Mouse (Mus musculus): ENCODE data around the gene Fgfr2.
A peak's percentile ranks its signal among the peaks of the same experiment; 100 is the strongest.

The Fgfr2 gene

DNA sequence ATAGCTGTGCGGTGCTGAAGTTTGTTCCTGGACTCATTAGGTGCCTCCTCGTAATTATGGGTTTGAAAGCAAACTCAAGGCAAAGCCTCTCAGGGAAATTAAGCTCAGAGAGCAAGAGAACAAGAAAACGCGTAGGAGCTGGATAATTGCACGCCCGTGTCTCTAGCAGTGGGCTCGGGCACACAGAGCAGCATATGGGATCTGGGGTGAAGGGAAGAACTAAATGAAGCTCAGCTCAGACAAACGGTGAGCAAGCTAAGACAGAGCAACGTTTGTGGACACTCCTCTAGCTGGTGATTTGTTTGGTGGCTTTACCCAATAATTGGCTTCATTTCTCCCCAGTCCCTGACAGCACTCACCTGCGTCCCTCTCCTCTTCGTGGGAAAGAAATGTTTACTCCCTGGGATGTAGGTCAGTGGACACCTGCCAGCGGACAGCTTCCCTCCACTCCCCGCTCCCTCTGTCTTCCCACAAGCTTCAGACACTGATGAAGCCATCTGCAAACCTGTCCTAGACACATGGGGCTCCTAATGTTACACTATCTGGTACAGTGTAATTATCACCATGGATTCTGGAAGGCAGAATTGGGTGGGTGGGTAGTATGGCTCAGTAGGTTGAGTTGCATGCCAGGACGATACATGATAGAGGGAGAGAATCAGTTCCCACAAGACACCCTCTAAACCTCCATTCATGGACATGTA, 1117.0 kb downstream of the Fgfr2 start:
- no peak for DNase-seq

DNA sequence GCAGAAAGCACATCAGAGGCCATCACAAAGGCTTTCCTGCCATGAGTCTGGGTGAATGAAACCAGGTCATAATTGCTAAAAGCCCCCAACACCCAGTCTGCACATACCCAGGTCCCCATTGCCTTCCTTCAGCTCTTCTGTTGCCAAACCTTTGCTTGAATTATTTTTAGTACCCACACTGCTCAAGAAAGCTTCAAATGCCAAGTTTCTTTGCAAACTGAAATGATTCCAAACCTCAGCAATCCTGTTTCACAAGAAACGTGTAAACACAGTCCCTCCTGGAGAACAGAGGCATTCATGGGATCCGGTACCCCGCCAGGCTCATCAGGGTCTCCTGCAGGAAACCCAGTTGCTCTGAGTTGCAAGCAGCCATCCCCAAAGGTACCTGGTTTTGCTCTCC, 1130.3 kb downstream of the Fgfr2 start:
- no peak for DNase-seq

DNA sequence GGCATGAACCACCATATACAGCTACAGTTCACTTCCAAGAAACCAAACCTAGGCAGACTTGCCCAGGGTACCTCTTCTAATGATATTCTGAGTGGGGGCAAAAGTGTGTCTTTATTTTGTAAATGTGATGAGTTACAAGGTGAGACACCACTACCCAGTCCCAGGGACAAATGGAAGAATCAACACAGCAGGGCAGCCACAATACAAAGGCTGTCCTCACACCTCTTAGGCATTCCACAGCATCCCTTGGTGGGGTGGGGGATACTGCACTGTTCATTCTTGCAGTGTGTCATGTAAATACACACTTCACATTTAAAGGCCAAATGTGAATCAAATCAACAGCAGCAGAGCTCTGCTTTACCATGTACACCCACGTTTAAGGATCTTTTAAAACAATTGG, 1130.9 kb downstream of the Fgfr2 start:
- DNase-seq = no peak

DNA sequence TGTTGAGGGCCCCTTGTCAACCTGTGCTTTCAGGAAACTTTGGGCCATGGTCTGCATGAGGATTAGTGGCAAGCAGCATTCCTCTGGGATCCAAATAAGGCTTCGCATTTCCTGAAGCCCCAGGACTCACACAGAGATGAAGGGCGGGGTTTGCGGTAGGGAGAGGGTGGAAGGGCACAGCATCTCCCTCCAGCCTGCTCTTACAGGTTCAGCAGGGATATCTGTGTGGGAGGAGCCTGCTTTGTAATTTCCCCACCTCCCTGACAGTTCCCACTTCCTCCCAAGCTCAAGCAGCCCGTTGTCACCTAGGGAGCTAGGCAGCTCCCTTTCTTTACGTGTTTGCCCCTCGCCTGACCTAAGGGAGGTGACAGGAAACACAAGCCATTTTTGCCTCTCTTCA, 1134.1 kb downstream of the Fgfr2 start:
- DNase-seq = no peak

GRCm38 (mm10) chr7:131978609-131979008, 1144.5 kb downstream of the Fgfr2 start:
- DNase-seq = no peak

- DNase-seq = no peak
Measured at GRCm38 (mm10) chr7:131975867-131976266, 1147.3 kb downstream of the Fgfr2 start.

DNA sequence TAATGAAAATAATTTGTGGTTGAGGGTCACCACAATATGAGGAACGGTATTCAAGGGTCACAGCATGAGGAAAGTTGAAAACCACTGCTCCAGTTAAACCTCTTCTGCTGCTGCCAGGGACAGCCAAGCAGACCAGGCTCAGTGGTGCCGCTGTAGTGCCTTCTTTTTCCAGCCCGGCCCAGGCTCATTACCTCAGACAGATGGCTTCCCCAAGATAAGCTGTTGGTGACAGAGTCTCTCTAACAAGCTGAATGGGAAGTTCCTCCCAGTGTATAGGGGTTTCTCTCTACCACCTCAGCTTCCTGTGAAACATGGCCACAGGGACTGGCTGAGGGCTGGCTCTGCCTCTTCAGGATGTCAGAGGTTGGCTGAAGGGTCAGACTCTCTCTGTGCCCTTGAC, 1152.9 kb downstream of the Fgfr2 start:
- DNase-seq = no peak

GRCm38 (mm10) chr7:131966916-131967494, 1156.1 kb downstream of the Fgfr2 start:
- no peak for DNase-seq

- no peak for DNase-seq
Measured at GRCm38 (mm10) chr7:131966023-131966915, 1156.9 kb downstream of the Fgfr2 start, which contains the start of gene Gpr26. Gene Gpr26 (plus strand): TSS chr7:131966460.

- DNase-seq = no peak
Measured at GRCm38 (mm10) chr7:131960551-131960950, 1162.6 kb downstream of the Fgfr2 start.

- no peak for DNase-seq
Measured at GRCm38 (mm10) chr7:131958705-131959104, 1164.4 kb downstream of the Fgfr2 start.

DNA sequence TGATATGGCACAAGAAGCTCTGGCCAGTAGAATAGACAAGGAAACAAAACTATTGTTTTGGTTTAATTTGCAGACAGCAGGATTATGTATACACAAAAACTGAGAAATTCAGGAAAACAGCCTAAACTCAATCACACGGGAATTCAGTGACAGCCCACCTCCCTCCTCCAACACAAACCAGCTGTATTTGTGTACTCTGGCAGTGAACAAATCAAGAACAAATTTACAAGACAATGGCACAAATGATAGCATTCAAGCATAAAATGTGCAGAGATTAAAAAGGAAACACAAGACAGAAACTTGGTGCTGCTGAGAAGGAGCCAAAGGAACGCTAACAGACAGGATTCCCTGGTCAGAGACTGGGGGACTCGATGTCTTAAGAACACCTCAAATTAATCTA, 1169.7 kb downstream of the Fgfr2 start:
- no peak for DNase-seq

- no peak for DNase-seq
Measured at GRCm38 (mm10) chr7:131951131-131951530, 1172.0 kb downstream of the Fgfr2 start.

- no peak for DNase-seq
Measured at GRCm38 (mm10) chr7:131937611-131938010, 1185.5 kb downstream of the Fgfr2 start.

- DNase-seq = no peak
Measured at GRCm38 (mm10) chr7:131927288-131928050, 1195.7 kb downstream of the Fgfr2 start.

GRCm38 (mm10) chr7:131917384-131917783, 1205.8 kb downstream of the Fgfr2 start:
- no peak for DNase-seq

DNA sequence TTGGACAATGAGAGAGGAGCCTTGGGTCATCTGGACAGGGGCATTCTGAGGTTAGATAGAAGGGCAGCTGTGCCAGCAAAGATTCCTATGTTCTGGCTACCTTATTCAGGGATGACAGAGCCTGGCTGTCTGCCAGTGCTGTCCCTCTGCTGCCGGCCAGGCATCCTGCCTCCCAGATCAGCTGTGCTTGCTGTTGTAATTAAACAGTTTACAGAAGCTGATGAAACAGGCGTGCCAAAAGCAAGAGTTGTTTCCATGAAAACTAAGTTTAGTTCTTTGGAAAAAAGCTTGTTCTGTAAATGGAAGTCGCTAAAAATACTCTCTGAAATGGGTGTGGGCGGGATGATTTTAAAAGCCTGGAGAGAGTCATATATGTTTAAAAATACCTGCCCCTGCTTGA, 1213.5 kb downstream of the Fgfr2 start:
- DNase-seq = no peak

GRCm38 (mm10) chr7:131906499-131907190, 1216.5 kb downstream of the Fgfr2 start:
- DNase-seq = no peak

- peak; percentile 28 for DNase-seq
Measured at GRCm38 (mm10) chr7:131899356-131899755, 1223.8 kb downstream of the Fgfr2 start.

GRCm38 (mm10) chr7:131897282-131897681, 1225.9 kb downstream of the Fgfr2 start:
- DNase-seq = peak; percentile 28

- no peak for DNase-seq
Measured at GRCm38 (mm10) chr7:131882824-131883223, 1240.3 kb downstream of the Fgfr2 start.

All from cerebellum, adult 11 months (tissue).